ENCODE assay signal across 37 mouse cellular contexts in the genomic region with DNA sequence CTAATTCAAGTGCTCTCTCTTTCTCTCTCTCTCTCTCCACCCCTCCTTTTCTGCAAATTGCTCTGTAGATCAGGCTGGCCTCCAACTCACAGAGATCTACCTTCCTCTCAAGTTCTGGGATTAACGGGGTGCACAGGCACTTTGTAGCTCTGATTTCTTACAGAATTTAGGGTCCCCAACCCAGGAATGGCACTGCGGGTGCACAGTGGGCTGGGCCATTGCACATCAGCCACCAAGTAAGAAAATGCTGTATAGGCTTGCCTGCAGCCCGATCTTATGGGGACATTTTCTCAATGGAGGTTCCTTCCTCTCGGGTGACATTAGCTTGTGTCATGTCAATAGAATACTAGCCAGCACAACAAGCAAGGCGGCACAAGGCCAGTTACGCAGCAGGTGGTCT. TPM values are rescaled to one million over a fixed set of nuclear protein-coding genes. Genes with fewer than 3 reads are reported as not detected.
"Had no signal": no experiment of that assay in that cellular context is flagged by ENCODE, and none has a peak within 500 bp of the region (broad histone marks: within the 10 kb centered on the region; RNA-seq: fewer than 3 reads in every experiment).

No protein-coding gene starts in this region.

- H3K27ac ChIP-seq: heart, embryonic 10.5 days; heart, embryonic 13.5 days; heart, embryonic 15.5 days; hindbrain, embryonic 10.5 days; hindbrain, embryonic 12.5 days; hindbrain, embryonic 13.5 days; hindbrain, embryonic 14.5 days; hindbrain, embryonic 15.5 days; hindbrain, postnatal 0 days; intestine, embryonic 15.5 days; kidney, embryonic 15.5 days; kidney, postnatal 0 days; layer of hippocampus, adult 2 months had no signal

- H3K4me2 ChIP-seq: heart, embryonic 11.5 days; heart, embryonic 12.5 days; heart, embryonic 13.5 days; heart, embryonic 15.5 days; hindbrain, embryonic 12.5 days; hindbrain, embryonic 13.5 days; hindbrain, embryonic 14.5 days; hindbrain, embryonic 15.5 days; intestine, embryonic 15.5 days; kidney, embryonic 15.5 days had no signal

- H3K4me1 ChIP-seq: heart, embryonic 10.5 days; heart, embryonic 12.5 days; heart, embryonic 13.5 days; heart, embryonic 15.5 days; hindbrain, embryonic 10.5 days; hindbrain, embryonic 12.5 days; hindbrain, embryonic 13.5 days; hindbrain, embryonic 15.5 days; intestine, embryonic 15.5 days; kidney, embryonic 15.5 days had no signal

- DNase-seq: heart, postnatal 10 days; heart, postnatal 14 days; heart, postnatal 36 days; kidney, adult 11 months; kidney, adult 18-20 months; kidney, adult 2 months; kidney, adult 8-10 months; kidney, adult 9 months; kidney, postnatal 10 days; kidney, postnatal 14 days; kidney, postnatal 36 days; kidney, postnatal 4 days; layer of hippocampus, adult 9-11 months; layer of hippocampus, postnatal 36 days had no signal

- H3K4me3 ChIP-seq: heart, embryonic 10.5 days; heart, embryonic 12.5 days; heart, embryonic 13.5 days; heart, embryonic 15.5 days; hindbrain, embryonic 10.5 days; hindbrain, embryonic 12.5 days; hindbrain, embryonic 13.5 days; hindbrain, embryonic 15.5 days; intestine, embryonic 15.5 days; kidney, embryonic 15.5 days; layer of hippocampus, adult 2 months had no signal

- ATAC-seq: hindbrain, embryonic 16.5 days; hindbrain, postnatal 0 days; inflammation-experienced regulatory T-cells, adult 6 months; intestine, embryonic 15.5 days; intestine, embryonic 16.5 days; intestine, postnatal 0 days had no signal

- H3K27me3 ChIP-seq: heart, embryonic 12.5 days; heart, embryonic 15.5 days; hindbrain, embryonic 12.5 days; hindbrain, embryonic 13.5 days; hindbrain, embryonic 15.5 days; intestine, embryonic 15.5 days; kidney, embryonic 15.5 days had no signal

- H3K9ac ChIP-seq: heart, embryonic 12.5 days; heart, embryonic 13.5 days; heart, embryonic 15.5 days; hindbrain, embryonic 12.5 days; hindbrain, embryonic 13.5 days; hindbrain, embryonic 14.5 days; hindbrain, embryonic 15.5 days; intestine, embryonic 15.5 days; kidney, embryonic 15.5 days had no signal

- H3K9me3 ChIP-seq: heart, embryonic 10.5 days; heart, embryonic 12.5 days; heart, embryonic 13.5 days; heart, embryonic 15.5 days; hindbrain, embryonic 10.5 days; hindbrain, embryonic 12.5 days; hindbrain, embryonic 13.5 days; hindbrain, embryonic 15.5 days; intestine, embryonic 15.5 days; kidney, embryonic 15.5 days had no signal

RNA-seq across cellular contexts. Expression of gene Slc3a1, which starts 31.0 kb away (rescaled TPM):
- total RNA-seq: heart, postnatal 25 days; hematopoietic stem cell, adult 5-6 weeks; layer of hippocampus, postnatal 10 days had no signal
- polyA plus RNA-seq: heart, embryonic 12.5 days; heart, postnatal 0 days had no signal
